Mouse (Mus musculus) liver, postnatal 0 days (tissue): ENCODE measurements around the gene Mmp15.

Source experiments
- CTCF ChIP-seq: sonication (generic); IDR thresholded peaks from 2 replicates; pipeline ENCODE4 v1.5.1; 2016; ENCODE audit warnings: antibody characterized with exemption, low read depth
- EP300 ChIP-seq: IDR thresholded peaks from 2 replicates; pipeline ENCODE4 v1.6.1; 2016; ENCODE audit warnings: antibody characterized with exemption, low read depth, mild to moderate bottlenecking

- TF ChIP-seq CTCF (no peak), EP300 (no peak)
Measured at GRCm38 (mm10) chr8:95352871-95353866, 1.1 kb downstream of the Mmp15 start.
